Mouse (Mus musculus): ENCODE data around the gene Gm3149.
"Not testable (repeated sequence)": the region's sequence is repeated elsewhere in the genome, so short reads cannot be mapped to it uniquely, and the experiment has no call there.

The Gm3149 gene

GRCm38 (mm10) chr14:4316983-4317382 is at the start of gene Gm3149:
Gene Gm3149 (plus strand): TSS chr14:4317283.
- not testable (repeated sequence) for DNase-seq (ENCODE audit: low read depth, low spot score)

- not testable (repeated sequence) for DNase-seq (ENCODE audit: low read depth, low spot score)
These were observed 47.7 kb upstream of the Gm3149 start for GRCm38 (mm10) chr14:4269238-4269950.

- DNase-seq (ENCODE audit: low read depth, low spot score): not testable (repeated sequence)
These were observed 37.3 kb upstream of the Gm3149 start for GRCm38 (mm10) chr14:4279828-4280227.

- DNase-seq (ENCODE audit: low read depth, low spot score): not testable (repeated sequence)
These were observed 17.5 kb downstream of the Gm3149 start, which contains the start of gene 2610042L04Rik for GRCm38 (mm10) chr14:4334476-4335080. Gene 2610042L04Rik (plus strand): TSS chr14:4334763.

DNA sequence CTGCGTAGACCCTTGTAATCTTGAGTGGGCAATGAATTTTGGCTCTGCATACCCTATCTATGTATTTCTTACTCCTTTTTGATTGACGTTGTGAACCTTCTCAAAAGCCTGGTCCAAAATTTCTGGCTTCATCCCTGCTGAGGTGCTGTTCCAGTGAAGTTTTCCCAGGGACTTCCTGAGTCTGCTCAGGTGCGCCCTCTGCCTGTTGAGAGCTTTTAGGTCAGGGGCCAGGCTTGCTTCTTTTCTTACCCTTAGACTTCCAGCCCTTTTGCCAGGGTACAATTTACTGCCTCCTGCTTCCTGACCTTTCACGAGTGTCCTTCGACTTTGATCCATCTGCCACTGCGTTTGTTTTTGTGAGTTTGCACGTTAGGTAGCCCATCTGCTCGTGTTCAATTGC is 18.4 kb downstream of the Gm3149 start:
- not testable (repeated sequence) for DNase-seq (ENCODE audit: low read depth, low spot score)

GRCm38 (mm10) chr14:4368991-4369390 is 51.9 kb downstream of the Gm3149 start:
- DNase-seq (ENCODE audit: low read depth, low spot score): not testable (repeated sequence)

DNA sequence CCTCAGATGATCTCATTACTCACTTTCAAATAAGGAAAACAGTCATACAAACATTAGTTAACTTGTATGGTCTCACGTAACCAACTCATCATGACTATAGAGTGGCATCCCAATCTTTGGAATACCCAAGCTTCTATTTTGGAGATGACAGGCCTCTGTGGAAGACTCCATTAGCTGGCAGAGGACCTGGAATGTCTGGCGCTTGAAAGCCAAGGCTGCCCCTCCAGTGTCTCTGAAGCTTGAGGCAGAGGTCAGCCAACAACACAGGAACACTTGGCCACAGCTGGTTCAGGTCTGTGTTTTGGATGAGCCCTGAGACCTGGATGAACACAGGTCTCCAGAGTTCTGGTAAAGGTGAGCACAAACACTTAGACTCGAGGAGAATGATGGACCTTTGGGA is 52.6 kb downstream of the Gm3149 start:
- DNase-seq (ENCODE audit: low read depth, low spot score): not testable (repeated sequence)
